Mouse (Mus musculus) heart, adult 11 months (tissue): Measurements from ENCODE around the gene Abhd16a.

Source experiments
- DNase-seq: peaks from one replicate; pipeline ENCODE4 v3.0.0; 2022

Abhd16a gene

DNA sequence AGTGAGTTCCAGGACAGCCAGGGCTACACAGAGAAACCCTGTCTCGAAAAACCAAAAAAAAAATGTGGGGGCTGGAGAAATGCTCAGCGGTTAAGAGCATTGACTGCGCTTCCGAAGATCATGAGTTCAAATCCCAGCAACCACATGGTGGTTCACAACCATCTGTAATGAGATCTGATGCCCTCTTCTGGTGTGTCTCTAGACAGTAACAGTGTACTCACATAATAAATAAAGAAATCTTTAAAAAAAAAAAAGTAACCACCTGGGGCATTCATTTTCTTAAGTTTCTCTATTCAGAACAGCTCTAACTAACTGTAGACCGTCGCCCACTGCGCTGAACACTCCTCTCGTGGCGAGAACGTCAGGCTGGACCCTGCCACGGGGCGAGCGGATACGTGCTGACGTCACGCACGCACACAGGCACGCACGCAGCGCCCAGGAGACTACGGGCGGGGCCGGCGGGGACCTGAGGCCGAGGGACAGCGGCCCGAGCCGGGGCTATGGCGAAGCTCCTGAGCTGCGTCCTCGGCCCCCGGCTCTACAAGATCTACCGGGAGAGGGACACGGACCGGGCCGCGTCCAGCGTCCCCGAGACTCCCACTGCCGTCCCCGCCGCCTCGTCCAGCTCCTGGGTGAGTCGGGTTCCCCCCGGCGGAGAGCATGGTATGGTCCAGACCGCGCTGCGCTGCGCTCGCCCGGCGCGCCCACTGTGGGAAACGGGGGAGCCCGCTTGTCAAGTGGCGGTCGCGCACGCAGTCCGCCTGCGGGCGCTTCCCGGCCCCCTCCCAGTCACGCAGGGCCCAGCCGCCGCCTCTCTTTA is at the start of gene Abhd16a:
Abhd16a (plus strand) TSS at position 439 of the 820 bp plus-strand sequence.
- DNase-seq = peak; percentile 100

DNA sequence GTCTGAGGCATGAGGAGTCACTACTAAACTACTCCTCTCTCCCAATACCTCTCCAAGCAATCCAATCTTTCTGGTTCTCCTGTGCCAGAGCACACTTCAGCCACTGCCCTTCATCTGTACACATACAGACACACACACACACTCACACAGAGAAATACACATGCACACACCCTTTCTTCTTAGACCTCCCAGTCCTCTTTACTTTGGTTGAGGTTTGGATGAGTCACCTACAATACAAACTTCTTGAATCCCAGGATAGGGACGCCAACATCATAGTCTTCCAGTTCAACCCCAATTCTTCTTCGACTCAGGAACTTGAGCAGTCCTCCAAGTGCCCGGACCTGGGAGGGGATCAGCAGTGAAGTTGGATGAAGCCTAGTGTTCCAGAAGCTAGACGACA is 45.3 kb upstream of the Abhd16a start:
- no peak for DNase-seq

GRCm38 (mm10) chr17:35044904-35045806 is 43.9 kb upstream of the Abhd16a start:
- peak; percentile 92 for DNase-seq

DNA sequence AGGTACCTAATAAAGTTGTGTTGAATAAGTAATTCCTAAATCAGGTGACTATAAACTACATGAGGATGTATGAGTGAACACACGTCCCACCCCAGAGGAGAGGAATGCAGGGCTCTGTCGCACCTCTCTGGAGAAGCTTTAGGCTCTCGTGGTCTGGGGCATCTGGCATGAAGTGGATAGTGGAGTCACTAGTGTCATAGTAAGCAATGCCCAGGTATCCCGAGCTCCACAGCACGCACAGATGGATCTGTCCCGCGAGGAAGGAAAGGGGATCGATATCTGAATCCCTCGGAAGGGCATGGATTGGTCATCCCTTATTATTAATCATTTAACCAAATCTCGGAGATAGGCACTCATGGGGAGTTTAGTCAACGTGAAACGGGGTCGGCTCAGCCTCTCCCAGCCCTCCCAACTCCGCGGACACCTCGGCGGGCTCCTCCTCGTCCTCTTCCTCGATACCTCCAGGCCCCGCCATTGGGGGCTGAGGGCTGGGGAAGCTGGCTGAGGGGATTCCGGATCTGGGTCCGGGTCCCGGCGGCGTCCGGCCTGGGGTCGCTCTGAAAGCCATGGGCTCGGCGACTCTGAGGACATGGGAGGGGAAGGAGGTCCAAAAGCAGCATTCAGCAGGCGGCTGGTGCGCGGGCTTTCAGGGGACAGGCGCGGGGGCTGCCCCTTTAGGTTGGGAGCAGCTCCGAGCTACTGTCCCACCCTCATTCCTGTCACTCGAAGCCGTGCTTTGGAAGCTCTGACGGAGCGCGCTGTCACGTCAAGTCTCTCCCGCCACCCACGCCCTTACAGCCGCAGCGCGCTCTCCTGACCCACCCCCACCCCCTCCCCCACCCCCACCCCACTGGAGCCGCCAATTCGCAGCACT is 43.0 kb upstream of the Abhd16a start:
- DNase-seq = no peak

- DNase-seq = peak; percentile 100
Observed at GRCm38 (mm10) chr17:35046681-35047455, 42.2 kb upstream of the Abhd16a start, which contains the start of gene Msh5. Gene Msh5, minus strand, starts transcription at chr17:35046745.

GRCm38 (mm10) chr17:35047688-35048087 is 41.4 kb upstream of the Abhd16a start:
- peak; percentile 86 for DNase-seq

DNA sequence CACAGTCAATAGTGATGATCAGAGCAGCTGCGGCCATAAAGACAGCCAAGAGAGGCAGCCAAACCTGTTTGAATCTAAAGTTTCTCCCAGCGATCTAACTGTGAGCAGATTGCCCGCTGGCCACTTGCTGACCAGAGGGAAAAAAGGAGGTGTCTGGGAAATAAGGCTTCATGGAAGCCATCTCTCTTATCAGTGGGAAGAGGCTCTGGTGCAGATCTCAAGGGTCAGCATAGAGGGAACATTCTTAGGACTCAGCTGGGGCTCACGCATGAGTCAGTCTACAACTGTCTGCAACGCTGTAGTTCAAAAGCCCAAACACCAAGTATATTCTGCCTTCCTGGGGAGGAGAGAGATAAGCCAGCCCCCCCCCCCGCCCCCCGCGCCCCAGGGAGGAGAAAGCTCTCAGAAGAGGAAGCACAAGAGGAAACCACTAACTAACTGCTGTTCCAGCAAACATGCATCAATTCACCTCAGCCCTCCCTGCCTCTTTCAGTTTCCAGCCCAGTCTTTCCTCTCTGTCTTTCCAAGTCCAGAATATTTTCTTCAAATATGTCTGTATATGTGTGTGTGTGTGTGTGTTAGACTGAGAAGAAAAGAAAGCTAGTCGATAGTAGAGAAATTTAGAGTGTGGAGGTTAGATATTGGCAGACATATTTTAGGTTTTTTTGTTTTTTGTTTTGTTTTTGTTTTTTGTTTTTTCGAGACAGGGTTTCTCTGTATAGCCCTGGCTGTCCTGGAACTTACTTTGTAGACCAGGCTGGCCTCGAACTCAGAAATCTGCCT is 40.7 kb upstream of the Abhd16a start:
- DNase-seq = peak; percentile 95

DNA sequence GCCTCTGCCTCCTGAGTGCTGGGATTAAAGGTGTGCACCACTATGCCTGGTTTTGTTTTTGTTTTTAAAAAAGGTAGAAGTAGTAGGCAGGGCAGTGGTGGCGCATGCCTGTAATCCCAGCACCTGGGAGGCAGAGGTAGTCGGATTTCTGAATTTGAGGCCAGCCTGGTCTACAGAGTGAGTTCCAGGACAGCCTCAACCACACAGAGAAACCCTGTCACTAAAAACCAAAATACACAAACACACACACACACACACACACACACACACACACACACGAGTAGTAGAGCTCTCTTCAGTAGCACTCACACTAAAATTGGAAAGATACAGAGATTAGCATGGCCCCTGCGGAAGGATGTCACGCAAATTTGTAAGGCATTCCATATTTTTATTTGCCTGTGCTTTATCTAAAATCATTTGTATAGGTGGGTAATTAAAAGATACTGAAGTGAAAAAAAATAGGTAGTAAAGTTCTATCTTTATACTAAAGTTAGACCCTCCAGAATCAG is 40.1 kb upstream of the Abhd16a start:
- DNase-seq = peak; percentile 87

GRCm38 (mm10) chr17:35049561-35050016 is 39.5 kb upstream of the Abhd16a start, which contains the start of gene Clic1:
Gene Clic1, plus strand, starts transcription at chr17:35049966.
- peak; percentile 98 for DNase-seq

DNA sequence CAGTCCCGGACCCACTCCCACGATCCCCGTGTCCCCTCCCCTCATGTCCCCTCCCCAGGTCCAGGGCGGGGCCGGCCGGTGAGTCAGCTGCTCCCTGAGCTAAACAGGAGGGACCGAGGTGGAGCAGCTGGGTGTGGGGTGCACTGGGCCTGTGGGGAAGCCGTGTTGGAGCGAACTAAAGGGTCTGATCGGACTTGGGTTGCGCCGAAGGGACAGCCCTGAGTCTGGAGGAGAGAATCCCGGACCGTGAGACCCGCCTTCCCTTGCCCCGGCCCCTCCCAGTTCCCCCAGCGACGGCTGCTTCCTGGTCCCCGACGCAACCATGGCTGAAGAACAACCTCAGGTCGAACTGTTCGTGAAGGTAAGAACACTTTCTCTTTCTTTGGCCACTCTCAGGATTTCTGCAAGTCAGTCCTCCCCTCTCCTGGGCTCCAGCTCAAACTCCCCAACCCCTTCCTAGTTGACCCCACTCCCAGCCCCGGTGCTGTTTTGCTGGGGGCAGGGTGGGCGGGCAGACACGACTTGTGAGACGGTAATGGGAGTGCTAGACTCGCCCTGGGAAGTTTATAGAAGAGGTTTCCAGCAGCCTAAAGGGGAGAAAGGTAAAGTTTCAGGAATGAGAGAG is 38.8 kb upstream of the Abhd16a start:
- peak; percentile 99 for DNase-seq

DNA sequence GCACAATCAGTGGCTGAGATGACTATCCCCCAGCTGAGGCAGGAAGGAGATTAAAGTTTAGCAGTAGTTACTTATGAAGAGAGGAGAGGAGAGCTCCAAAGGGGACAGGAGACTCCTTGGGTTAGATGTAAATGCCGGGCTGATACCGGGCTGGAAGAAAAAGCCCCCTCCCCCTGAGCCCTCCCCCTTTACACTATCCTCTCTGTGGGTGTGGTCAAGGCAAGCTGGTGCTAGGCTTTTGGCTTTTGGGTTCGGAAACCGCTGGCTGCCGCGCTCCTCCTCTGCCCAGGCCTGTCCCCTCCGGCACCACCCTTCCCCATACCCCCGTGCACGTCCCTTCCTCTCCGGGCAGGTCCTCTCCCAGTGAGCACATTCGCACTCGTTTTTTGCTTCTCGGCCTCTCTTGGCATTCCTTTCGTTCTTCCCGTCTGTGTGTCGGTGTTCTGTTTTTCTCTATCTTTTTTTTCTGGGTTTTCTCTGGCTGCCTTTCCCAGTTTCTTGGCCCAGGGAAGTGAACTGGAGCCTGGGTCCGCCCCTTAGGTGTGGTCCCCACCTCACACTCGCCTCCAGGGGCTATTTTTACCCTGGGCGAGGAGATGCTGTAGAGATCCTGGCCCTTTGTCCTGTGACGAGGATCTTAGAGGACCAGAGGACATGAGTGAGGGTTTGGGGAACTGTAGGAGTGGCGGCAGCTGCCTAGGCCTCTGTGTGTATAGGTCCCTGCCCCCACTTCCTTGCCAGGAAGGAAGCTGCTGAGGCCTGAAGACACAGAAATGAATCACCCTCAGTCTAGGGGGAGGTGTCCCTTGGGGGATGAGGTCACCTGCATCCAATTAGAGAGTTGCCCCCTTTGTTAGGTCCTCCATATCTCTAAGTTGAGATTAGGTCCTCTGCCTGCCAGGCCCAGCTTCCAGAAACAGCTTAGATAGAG is 37.6 kb upstream of the Abhd16a start:
- DNase-seq = peak; percentile 99

DNA sequence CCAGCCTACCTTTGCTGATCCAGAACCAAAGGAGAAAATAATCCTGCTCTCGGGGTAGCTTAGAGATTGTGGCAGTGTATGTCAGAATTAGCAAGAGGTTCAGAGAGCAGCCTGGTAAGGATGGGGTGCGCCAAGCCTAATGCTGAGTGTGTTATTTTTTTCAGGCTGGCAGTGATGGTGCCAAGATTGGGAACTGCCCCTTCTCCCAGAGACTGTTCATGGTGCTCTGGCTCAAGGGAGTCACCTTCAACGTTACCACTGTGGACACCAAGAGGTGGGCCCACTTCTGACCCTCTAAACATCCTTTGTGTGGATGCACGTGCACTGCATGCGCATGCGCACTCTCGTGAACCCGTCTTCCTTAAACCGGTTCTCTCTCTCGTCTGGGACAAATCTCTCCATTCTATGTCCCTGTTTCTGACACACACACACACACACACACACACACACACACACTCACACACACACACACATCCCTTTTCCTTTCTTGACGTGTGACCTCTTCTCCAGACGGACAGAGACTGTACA is 36.7 kb upstream of the Abhd16a start:
- DNase-seq = peak; percentile 92

GRCm38 (mm10) chr17:35055691-35056495 is 33.2 kb upstream of the Abhd16a start:
- DNase-seq = peak; percentile 94

DNA sequence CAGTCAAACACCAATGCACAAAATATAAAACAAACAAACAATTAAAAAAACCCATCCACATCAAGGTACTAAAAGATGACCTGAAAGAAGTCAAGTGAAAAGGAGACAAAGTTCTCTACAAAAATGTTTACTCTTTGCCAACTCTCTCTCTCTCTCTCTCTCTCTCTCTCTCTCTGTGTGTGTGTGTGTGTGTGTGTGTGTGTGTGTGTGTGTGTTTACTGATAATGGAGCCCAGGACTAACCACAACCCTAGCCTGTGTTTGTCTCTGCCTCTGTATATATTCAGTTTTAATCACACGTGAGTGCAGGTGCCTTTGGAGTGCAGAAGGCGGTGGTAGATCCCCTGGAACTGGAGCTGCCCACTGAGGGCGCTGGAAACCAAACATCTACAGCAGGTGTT is 32.0 kb upstream of the Abhd16a start:
- no peak for DNase-seq

GRCm38 (mm10) chr17:35058316-35058715 is 30.7 kb upstream of the Abhd16a start:
- DNase-seq = peak; percentile 95

DNA sequence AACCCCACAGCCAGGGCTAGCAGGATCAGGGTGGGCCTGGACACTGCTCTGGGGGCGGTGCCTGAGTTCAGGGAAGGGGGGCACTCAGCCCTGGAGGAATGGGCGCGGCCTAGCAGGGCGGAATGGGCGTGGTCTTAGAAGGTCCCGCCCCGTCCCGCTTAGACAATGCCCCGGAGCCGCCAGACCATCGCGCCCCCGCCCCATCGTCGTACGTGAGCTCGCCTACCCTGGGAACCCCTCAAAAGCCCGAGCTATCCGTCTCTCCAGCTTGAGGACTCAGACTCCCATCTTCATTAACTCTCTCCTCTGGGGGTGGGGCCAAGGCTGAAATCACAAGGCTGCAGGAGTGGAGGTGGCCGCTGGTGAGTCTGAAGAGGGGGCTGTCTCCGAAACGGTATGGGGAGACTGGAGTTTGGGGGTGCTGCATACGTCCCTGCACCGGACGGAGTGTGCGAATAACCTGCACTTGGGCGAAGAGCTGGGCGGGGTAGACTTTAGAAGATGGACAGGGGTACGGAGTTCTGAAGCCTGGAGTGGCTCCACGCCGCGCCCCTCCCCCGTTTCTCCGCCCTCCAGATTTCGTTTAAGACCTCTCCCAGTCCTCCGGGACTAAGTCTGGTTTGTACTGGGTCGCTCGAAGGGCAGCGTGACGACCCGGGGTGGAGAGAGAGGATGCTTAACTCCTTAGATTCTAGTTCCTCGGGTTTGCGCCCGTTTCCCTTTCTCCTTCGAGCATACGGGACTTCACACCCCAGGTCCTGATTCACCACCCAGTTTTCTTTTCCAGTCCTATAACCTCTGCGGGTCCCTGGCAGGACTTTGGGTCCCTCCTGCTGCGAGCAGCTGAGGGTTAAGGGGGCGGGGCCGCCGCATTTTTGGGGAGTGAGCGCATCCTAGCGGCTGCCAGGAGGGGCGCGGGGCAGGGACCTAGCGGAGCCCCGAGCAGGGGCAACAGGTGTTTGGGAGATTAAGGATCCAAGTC is 29.9 kb upstream of the Abhd16a start, which contains the start of gene Ddah2:
Ddah2 (plus strand) TSS at position 125 of the 982 bp plus-strand sequence.
- DNase-seq = peak; percentile 99
